Mouse (Mus musculus) limb, embryonic 13.5 days (tissue): Measurements from ENCODE around the gene Mrpl39. TPM values are rescaled to one million over a fixed set of nuclear protein-coding genes. Genes with fewer than 3 reads are reported as not detected.
A peak's percentile ranks its signal among the peaks of the same experiment; 100 is the strongest.

Source experiments
- ATAC-seq: fragments of 200-750 bp; cut with Nextera tagmentation; 2 replicates; pipeline ENCODE4 v1.8.0; 2017; ENCODE audit warnings: low read depth, moderate number of reproducible peaks, moderate TSS enrichment; ENCODE audit not compliant: low FRiP score
- H3K27ac ChIP-seq: fragments of 300-500 bp; sonication (generic); 2 replicates; pipeline ENCODE4 v1.5.1; 2015; ENCODE audit warnings: inconsistent platforms, mild to moderate bottlenecking, moderate library complexity
- H3K27me3 ChIP-seq: fragments of 300-500 bp; sonication (generic); 2 replicates; pipeline ENCODE4 v1.6.1; 2015; ENCODE audit warnings: mild to moderate bottlenecking, inconsistent platforms
- H3K36me3 ChIP-seq: fragments of 300-500 bp; sonication (generic); 2 replicates; pipeline ENCODE4 v1.6.1; 2015; ENCODE audit warnings: inconsistent platforms, mild to moderate bottlenecking, moderate library complexity
- H3K4me1 ChIP-seq: fragments of 300-500 bp; sonication (generic); 2 replicates; pipeline ENCODE4 v1.6.1; 2015; ENCODE audit warnings: inconsistent platforms
- H3K4me2 ChIP-seq: fragments of 300-500 bp; sonication (generic); replicated peaks from 2 replicates; pipeline ENCODE4 v1.6.1; 2015; ENCODE audit warnings: inconsistent platforms, mild to moderate bottlenecking, moderate library complexity
- H3K4me3 ChIP-seq: fragments of 300-500 bp; sonication (generic); 2 replicates; pipeline ENCODE4 v1.5.1; 2015; ENCODE audit warnings: moderate library complexity, mild to moderate bottlenecking, inconsistent platforms
- H3K9ac ChIP-seq: fragments of 300-500 bp; sonication (generic); 2 replicates; pipeline ENCODE4 v1.6.1; 2015; ENCODE audit warnings: mild to moderate bottlenecking, inconsistent platforms
- H3K9me3 ChIP-seq: fragments of 300-500 bp; sonication (generic); 2 replicates; pipeline ENCODE4 v1.6.1; 2016; ENCODE audit warnings: inconsistent platforms
- WGBS: fragments of 180-500 bp; shearing (Covaris S2); methylation state at CpG from one replicate; pipeline ENCODE4 v1.1.7; 2015; 5-methylcytosine and 5-hydroxymethylcytosine counted together
- polyA plus RNA-seq: library from polyadenylated mRNA; unstranded; fragments of >200 nt; fragmentation: Nextera tagmentation; extraction: Ambion mirVana; gene quantifications from 2 replicates; pipeline ENCODE4 v1.2.1, GENCODE M21; 2015

Gene Mrpl39
- polyA plus RNA-seq, 1 experiment from 2014 or later, result 46.1 TPM

DNA sequence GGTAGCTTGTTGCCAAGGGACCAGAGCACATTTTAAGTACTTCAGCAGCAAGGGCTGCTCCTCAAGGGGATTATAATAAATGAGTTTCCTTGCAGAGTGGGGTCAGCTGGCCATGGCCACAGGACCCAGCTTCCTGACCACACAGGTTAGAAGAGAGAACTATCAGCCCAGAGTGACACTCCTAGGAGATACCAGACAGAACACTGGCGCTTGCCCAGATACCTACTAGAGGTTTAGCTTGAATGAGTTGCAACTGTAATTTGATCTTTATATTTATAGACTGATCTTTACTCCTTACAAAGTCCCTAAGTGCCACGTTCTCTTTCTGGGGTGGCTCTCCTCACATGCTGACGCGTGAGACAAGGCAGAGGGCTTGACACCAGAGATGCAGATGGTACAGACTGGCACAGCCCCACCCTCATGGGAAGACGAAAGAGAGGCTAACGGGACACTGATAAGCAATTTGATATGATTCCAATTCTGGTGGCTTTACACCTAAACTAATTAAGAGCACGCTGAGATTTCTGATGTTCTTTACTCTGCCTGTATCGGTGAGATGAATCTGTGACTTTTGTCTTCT lies 30.8 kb downstream of the Mrpl39 start:
- Histone ChIP-seq H3K4me3 (no peak overlapping the region), H3K27me3 (0 out of 2 replicates have a peak, but pooled peaks cover 4% of the 10 kb centered on the region), H3K4me1 (peaks cover 16% of the 10 kb centered on the region), H3K4me2 (no peak overlapping the region; the same call in 1 of the 2 replicates), H3K9me3 (no peaks in the 10 kb centered on the region), H3K36me3 (no peaks in the 10 kb centered on the region), H3K9ac (no peak overlapping the region), H3K27ac (no peak overlapping the region)
- no peak for ATAC-seq
- WGBS, result 53% methylated on average over 8 of the region's 8 CpGs

DNA sequence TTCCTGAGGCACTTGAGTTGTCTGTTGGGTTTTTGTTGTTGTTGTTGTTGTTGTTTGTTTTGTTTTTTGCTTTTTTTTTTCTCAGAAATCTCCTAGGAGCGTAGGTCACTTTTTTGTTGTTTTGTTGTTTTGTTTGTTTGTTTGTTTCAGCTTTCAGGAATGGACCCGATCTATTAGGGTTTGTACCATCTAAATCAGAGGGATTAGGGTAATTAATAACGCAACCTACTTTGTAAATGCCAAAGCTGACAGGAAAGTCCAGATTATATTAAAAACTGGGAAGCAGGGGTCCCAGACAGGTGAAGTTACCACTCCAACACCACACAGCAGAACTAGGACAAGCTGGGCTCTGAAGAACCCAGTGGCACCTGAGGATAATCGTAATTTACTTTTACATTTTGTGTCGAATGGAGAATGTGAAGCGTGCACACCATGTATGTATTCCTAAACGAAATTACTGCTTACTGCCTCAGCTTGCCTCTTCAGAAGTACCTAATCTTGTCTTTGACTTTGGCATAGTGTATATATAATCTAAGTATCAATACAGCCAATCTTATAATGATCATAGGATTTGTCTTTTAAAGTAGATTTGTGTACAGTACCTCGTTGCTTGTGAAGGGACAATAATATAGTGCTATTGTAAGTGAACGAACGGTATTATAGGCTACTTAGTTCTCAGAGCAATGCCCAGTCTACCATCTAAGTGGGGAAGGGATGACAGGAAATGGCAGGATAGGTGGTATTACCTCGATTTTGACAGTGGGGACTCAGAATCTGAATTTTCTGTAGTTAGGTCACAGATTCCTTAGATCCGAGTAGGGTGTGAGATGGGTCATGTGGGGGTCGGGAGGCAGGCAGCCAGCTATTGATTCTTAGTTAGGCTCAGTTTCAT lies 31.5 kb downstream of the Mrpl39 start:
- no peak for ATAC-seq
- H3K27me3 ChIP-seq, result 0 out of 2 replicates have a peak, but pooled peaks cover 4% of the 10 kb centered on the region
- no peaks in the 10 kb centered on the region for H3K9me3 ChIP-seq
- H3K36me3 ChIP-seq, result no peaks in the 10 kb centered on the region
- H3K4me3 ChIP-seq, result peak overlapping the region; percentile 67
- H3K4me2 ChIP-seq, result peak overlapping the region; percentile 94
- no peak overlapping the region for H3K9ac ChIP-seq
- H3K27ac ChIP-seq, result no peak overlapping the region
- 62% methylated on average over 13 of the region's 13 CpGs for WGBS
- peaks cover 16% of the 10 kb centered on the region for H3K4me1 ChIP-seq

DNA sequence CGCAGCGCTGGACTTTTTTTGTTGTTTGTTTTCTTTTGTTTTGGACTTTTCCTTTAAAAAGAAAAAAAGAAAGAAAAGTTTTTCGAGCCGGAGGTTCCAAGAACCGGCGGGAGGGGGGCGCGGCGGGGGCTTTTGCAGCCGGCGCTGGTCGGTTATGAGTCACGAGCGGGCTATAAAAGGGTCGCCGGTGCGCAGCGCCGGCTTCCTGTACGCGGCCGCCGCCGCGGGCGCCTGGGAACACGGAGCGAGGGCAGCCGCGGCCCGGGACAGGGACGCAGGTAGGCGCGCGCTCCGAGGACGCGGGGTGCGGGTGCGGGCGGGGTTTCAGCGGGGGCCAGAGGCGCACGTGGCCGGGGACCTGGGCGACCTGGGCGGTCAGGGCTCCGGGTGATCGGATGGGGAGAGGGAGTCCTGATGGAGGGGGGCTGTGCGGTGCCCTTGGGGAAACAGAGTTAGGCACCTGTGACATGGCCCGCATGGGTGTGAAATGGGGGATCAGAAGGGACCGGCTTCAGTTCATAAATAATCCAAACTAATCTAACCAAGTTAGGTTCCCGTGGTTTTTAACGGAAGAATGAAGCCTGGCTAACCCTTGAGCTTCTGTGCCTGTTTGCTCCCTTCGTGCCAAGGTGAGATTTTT lies 32.3 kb downstream of the Mrpl39 start:
- Histone ChIP-seq H3K4me3 (peak overlapping the region; percentile 67), H3K4me1 (peaks cover 16% of the 10 kb centered on the region), H3K9me3 (no peaks in the 10 kb centered on the region), H3K27me3 (0 out of 2 replicates have a peak, but pooled peaks cover 4% of the 10 kb centered on the region), H3K4me2 (peak overlapping the region; percentile 94), H3K27ac (no peak overlapping the region), H3K9ac (peak overlapping the region; percentile 72), H3K36me3 (no peaks in the 10 kb centered on the region)
- peak; percentile 82 for ATAC-seq
- under 1% methylated on average over 55 of the region's 55 CpGs for WGBS

DNA sequence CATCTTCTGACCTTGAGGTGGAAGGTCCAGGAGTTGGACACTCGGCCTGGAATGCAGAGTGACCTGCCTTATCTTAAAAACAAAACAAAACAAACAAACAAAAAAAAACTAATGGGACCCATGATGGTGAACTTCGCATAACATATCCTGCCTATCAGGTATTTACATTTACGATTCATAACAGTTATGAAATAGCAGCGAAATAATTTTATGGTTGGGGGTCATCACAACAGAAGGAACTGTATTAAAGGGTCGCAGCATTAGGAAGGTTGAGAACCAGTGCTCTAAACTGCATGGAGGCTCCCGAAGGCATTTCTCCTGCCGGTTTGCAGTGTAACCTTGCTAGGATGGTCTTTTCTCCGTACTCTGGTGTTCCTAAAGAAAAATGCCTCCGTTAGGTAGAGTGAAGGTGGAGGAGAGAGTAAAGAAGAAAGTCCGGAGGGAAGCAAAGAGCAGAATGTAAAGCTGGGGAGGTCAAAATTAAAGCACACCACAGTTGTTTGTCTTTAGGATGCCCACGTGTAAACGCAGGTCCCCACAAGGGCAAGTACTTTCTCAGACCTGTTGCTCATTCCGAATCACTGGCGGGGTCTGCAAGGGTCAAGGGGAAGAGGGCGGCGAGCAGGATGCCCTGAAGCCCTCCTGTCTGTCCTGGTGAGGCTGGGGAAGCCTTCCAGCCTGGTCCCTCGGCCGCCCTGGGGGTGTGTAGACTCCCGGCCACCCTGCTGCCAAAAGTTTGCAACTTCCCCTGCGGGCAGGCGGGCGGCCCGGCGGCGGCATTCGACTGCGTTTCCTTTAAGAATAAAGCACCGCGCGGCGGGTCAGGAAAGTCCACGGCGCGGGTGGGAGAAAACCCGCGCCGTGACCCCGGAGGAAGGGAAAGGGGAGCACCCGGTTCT lies 33.1 kb downstream of the Mrpl39 start:
- 0 out of 2 replicates have a peak, but pooled peaks cover 4% of the 10 kb centered on the region for H3K27me3 ChIP-seq
- peak overlapping the region; percentile 67 for H3K4me3 ChIP-seq
- H3K4me1 ChIP-seq, result peaks cover 16% of the 10 kb centered on the region
- H3K9me3 ChIP-seq, result no peaks in the 10 kb centered on the region
- peak overlapping the region; percentile 72 for H3K9ac ChIP-seq
- H3K27ac ChIP-seq, result no peak overlapping the region
- H3K4me2 ChIP-seq, result peak overlapping the region; percentile 94
- 12% methylated on average over 39 of the region's 39 CpGs for WGBS
- peak; percentile 52 for ATAC-seq
- H3K36me3 ChIP-seq, result no peaks in the 10 kb centered on the region

DNA sequence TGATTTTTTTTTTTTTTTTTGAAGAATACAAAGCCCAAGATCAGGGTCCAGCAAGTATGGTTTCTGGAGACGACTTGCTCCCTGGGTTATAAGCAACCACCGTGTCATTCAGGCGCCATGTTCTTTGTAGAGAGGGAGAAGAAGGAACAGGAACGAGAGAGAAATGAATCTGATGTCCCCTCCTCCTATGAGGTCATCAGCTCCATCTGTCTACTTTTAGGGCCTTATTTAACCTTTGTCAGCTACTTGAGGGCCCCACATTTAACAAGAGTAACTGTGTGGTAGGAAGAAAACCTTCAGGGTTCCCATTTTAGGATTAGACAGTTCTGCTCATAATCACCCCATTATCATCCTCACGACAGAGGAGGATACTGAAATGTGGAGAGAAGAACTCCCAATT lies 34.5 kb downstream of the Mrpl39 start:
- Histone ChIP-seq H3K9ac (no peak overlapping the region), H3K4me3 (no peak overlapping the region), H3K9me3 (no peaks in the 10 kb centered on the region), H3K4me1 (peaks cover 16% of the 10 kb centered on the region), H3K27ac (no peak overlapping the region), H3K27me3 (no peaks in the 10 kb centered on the region), H3K36me3 (no peaks in the 10 kb centered on the region), H3K4me2 (no peak overlapping the region)
- no peak for ATAC-seq
- 84% methylated on average over 5 of the region's 5 CpGs for WGBS

DNA sequence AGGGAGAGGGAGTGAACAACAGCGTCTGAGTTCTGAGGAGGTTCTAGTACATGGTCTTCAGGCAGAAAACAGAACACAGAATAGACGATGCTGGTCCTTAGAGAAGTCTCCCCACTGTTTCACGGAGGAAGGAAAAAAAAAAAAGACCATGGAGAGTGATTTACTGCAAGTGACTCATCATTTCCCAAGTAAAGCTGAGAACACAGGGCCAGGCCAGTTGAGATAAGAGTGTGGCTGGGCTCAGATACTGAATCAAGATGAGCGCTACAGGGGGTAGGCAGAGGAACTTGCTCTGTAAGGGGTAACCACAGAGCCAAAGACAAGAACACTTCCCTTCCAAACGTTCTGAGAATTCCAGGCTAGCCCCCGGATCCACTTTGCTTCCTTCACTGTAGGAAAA lies 36.8 kb downstream of the Mrpl39 start:
- 67% methylated on average over 6 of the region's 6 CpGs for WGBS
- no peaks in the 10 kb centered on the region for H3K27me3 ChIP-seq
- peaks cover 7% of the 10 kb centered on the region; the same call in 1 of the 2 replicates for H3K4me1 ChIP-seq
- no peak overlapping the region for H3K27ac ChIP-seq
- H3K4me3 ChIP-seq, result no peak overlapping the region
- no peaks in the 10 kb centered on the region for H3K36me3 ChIP-seq
- H3K9me3 ChIP-seq, result no peaks in the 10 kb centered on the region
- ATAC-seq, result no peak
- no peak overlapping the region for H3K4me2 ChIP-seq
- H3K9ac ChIP-seq, result no peak overlapping the region

DNA sequence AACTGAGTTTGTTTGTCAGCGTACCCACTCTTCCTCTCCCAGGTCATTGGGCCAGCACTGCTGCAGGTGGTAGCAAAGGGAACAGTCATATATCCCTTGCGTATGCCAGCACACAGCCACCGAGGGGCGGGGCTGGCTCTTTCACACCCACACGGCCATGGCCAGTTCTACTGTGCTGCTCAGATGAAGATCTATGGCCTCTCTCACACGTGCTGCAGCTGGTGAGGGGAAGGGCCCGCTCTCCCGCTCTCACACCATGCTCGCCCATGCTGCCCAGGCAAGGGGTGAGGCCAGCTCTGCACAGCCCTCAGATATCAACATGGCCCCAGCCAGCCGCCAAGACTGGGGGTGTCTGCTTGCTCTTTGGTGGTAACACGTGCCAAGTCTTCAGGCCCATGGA lies 39.4 kb downstream of the Mrpl39 start:
- Histone ChIP-seq H3K4me2 (no peak overlapping the region), H3K9me3 (no peaks in the 10 kb centered on the region), H3K27ac (no peak overlapping the region), H3K4me1 (no peaks in the 10 kb centered on the region), H3K9ac (no peak overlapping the region), H3K27me3 (no peaks in the 10 kb centered on the region), H3K36me3 (no peaks in the 10 kb centered on the region), H3K4me3 (no peak overlapping the region)
- WGBS, result 80% methylated on average over 11 of the region's 11 CpGs
- no peak for ATAC-seq

DNA sequence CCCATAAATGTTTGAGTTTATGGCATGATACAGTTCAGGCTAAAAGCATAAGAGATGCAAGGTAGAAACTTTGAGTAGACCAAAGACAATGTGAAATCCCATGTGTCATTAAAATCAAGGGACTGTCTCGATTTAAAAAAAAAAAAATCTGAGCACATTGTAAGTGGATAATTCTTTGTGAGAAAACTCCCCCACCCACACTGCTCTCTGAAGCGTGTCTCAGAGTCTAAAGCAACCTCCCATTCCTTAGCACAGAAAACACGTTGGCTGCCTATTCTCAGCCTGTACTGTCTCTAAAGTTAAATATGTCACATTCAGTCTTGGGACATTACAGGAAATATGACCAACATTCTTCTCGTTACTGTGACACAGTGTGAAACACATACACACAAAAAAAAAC lies 53.6 kb downstream of the Mrpl39 start:
- H3K36me3 ChIP-seq, result no peaks in the 10 kb centered on the region
- no peaks in the 10 kb centered on the region for H3K27me3 ChIP-seq
- H3K4me2 ChIP-seq, result no peak overlapping the region
- no peaks in the 10 kb centered on the region for H3K9me3 ChIP-seq
- no peak for ATAC-seq
- H3K4me1 ChIP-seq, result no peaks in the 10 kb centered on the region
- no peak overlapping the region for H3K27ac ChIP-seq
- H3K9ac ChIP-seq, result no peak overlapping the region
- WGBS, result 63% methylated on average over 4 of the region's 4 CpGs
- no peak overlapping the region for H3K4me3 ChIP-seq

DNA sequence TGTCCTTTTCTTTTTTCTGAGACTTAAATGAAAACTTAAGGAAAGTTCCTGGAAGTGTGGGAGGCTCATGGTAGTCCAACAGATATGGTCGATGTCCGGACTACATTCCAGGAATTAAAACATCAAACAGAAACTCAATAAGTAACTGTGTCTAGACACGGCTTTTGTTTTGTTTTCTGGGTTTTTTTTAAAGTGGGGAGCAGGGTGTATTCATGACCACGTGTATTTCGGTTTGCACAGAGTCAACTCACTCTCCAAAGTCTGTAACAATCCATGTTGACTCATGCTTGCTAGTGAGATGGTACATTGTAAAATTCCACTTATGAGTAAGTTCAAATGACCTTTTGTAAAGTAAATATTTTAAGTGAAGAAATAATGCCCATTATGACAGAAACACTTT lies 54.8 kb downstream of the Mrpl39 start:
- no peak for ATAC-seq
- Histone ChIP-seq H3K36me3 (no peaks in the 10 kb centered on the region), H3K27me3 (no peaks in the 10 kb centered on the region), H3K9me3 (no peaks in the 10 kb centered on the region), H3K27ac (no peak overlapping the region), H3K4me3 (no peak overlapping the region), H3K4me2 (no peak overlapping the region), H3K4me1 (no peaks in the 10 kb centered on the region), H3K9ac (no peak overlapping the region)
- WGBS, result 78% methylated on average over 5 of the region's 5 CpGs

DNA sequence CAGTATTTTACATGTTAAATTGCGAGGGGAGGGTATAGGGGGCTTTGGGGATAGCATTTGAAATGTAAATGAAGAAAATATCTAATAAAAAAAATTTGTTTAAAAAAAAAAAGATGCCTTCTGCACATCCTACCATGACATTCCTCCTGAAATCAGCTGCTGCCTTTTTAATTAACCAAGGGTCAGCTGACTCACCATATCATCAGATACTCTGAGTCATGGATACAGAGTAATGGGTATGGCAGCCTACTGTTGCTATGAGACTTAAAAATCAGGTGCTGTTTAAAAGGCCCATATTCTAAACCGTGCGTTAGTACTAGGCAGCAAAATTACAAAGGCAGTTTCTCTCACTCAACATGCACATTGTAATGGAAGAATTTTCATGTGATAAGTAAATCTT lies 58.2 kb downstream of the Mrpl39 start:
- no peak overlapping the region for H3K9ac ChIP-seq
- ATAC-seq, result no peak
- no peaks in the 10 kb centered on the region for H3K4me1 ChIP-seq
- H3K27me3 ChIP-seq, result no peaks in the 10 kb centered on the region
- H3K9me3 ChIP-seq, result no peaks in the 10 kb centered on the region
- H3K4me3 ChIP-seq, result no peak overlapping the region
- H3K36me3 ChIP-seq, result no peaks in the 10 kb centered on the region
- WGBS, result 87% methylated on average over 3 of the region's 3 CpGs
- no peak overlapping the region for H3K27ac ChIP-seq
- no peak overlapping the region for H3K4me2 ChIP-seq
